Mouse (Mus musculus) stomach, embryonic 14.5 days (tissue): Measurements from ENCODE around the gene Styx. TPM values are rescaled to one million over a fixed set of nuclear protein-coding genes. Genes with fewer than 3 reads are reported as not detected.

ENCODE experiments used
- ATAC-seq: fragments of 200-750 bp; cut with Nextera tagmentation; 2 replicates; pipeline ENCODE4 v1.8.0; 2017; ENCODE audit warnings: low read depth, moderate TSS enrichment; ENCODE audit not compliant: insufficient number of reproducible peaks, insufficient read depth, low FRiP score
- H3K27ac ChIP-seq: fragments of 300-500 bp; sonication (generic); 2 replicates; pipeline ENCODE4 v1.5.1; 2014; ENCODE audit warnings: mild to moderate bottlenecking, low read length, moderate library complexity, mixed read lengths
- H3K27me3 ChIP-seq: fragments of 300-500 bp; sonication (generic); 2 replicates; pipeline ENCODE4 v1.6.1; 2014; ENCODE audit warnings: low read length, control low read depth, mixed read lengths; ENCODE audit not compliant: control insufficient read depth, insufficient read depth
- H3K36me3 ChIP-seq: fragments of 300-500 bp; sonication (generic); 2 replicates; pipeline ENCODE4 v1.6.1; 2014; ENCODE audit warnings: mild to moderate bottlenecking, control low read depth, low read length, moderate library complexity, mixed read lengths; ENCODE audit not compliant: control insufficient read depth, insufficient read depth
- H3K4me1 ChIP-seq: fragments of 300-500 bp; sonication (generic); 2 replicates; pipeline ENCODE4 v1.6.1; 2014; ENCODE audit warnings: low read length, control low read depth, mixed read lengths; ENCODE audit not compliant: control insufficient read depth, insufficient read depth
- H3K4me2 ChIP-seq: fragments of 300-500 bp; sonication (generic); replicated peaks from 2 replicates; pipeline ENCODE4 v1.6.1; 2014; ENCODE audit warnings: low read depth, low read length, control low read depth
- H3K4me3 ChIP-seq: fragments of 300-500 bp; sonication (generic); 2 replicates; pipeline ENCODE4 v1.5.1; 2014; ENCODE audit warnings: low read depth, low read length, control low read depth
- H3K9ac ChIP-seq: fragments of 300-500 bp; sonication (generic); replicated peaks from 2 replicates; pipeline ENCODE4 v1.6.1; 2014; ENCODE audit warnings: low read depth, mild to moderate bottlenecking, control low read depth, low read length, moderate library complexity, mixed read lengths
- H3K9me3 ChIP-seq: fragments of 300-500 bp; sonication (generic); 2 replicates; pipeline ENCODE4 v1.6.1; 2016; ENCODE audit warnings: low read depth, low read length, control low read depth; ENCODE audit not compliant: control insufficient read depth
- WGBS: fragments of 180-500 bp; shearing (Covaris S2); extraction: QIAGEN DNeasy Blood & Tissue Kit; methylation state at CpG from one replicate; pipeline ENCODE4 v1.1.7; 2014; 5-methylcytosine and 5-hydroxymethylcytosine counted together
- polyA plus RNA-seq: library from polyadenylated mRNA; unstranded; fragments of >200 nt; fragmentation: Nextera tagmentation; extraction: Ambion mirVana; gene quantifications from 2 replicates; pipeline ENCODE4 v1.2.1, GENCODE M21; 2014

Styx gene
- 75.3 and 86.5 TPM in 2 replicates for polyA plus RNA-seq

- peak within 1 kb of the TSS; percentile 51 for H3K4me2 ChIP-seq
- no peaks in the 10 kb centered on the region for H3K27me3 ChIP-seq
- peak within 1 kb of the TSS; percentile 72; the same call in 1 of the 2 replicates for H3K27ac ChIP-seq
- peak within 1 kb of the TSS; percentile 71 for H3K9ac ChIP-seq
- H3K36me3 ChIP-seq = peaks cover 18% of the 10 kb centered on the region
- peaks cover 10% of the 10 kb centered on the region for H3K4me1 ChIP-seq
- ATAC-seq = peak; percentile 99
- WGBS = 0% methylated on average over 64 of the region's 93 CpGs
- H3K4me3 ChIP-seq = peak within 1 kb of the TSS; percentile 76
- no peaks in the 10 kb centered on the region for H3K9me3 ChIP-seq
Measured at GRCm38 (mm10) chr14:45350931-45351859, at the start of gene Styx. Gene Styx, plus strand, starts transcription at chr14:45351093.

DNA sequence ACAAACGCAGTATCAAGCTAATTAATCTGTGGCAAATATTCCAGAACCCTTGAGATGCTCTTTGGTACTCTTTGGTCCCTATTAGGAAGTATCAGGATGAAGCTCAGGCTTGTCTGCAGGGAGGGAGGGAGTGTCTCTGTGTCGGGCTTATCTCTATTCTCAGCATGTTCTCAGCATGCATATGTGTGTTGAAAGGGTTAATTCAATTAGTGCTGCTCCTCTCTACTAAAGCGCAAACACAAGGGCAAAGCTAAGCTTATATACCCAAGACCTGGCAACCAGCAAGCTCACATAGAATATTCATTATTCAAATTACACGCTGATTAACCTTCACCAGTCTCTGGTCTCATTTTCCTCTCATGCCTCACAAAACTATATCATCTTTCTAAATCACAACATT is 47.0 kb upstream of the Styx start:
- ATAC-seq = no peak
- Histone ChIP-seq H3K36me3 (peaks cover 6% of the 10 kb centered on the region), H3K4me2 (no peak overlapping the region), H3K4me3 (no peak overlapping the region), H3K9me3 (no peaks in the 10 kb centered on the region), H3K4me1 (no peaks in the 10 kb centered on the region), H3K27ac (no peak overlapping the region), H3K9ac (no peak overlapping the region), H3K27me3 (no peaks in the 10 kb centered on the region)
- 59% methylated on average over 4 of the region's 4 CpGs for WGBS

DNA sequence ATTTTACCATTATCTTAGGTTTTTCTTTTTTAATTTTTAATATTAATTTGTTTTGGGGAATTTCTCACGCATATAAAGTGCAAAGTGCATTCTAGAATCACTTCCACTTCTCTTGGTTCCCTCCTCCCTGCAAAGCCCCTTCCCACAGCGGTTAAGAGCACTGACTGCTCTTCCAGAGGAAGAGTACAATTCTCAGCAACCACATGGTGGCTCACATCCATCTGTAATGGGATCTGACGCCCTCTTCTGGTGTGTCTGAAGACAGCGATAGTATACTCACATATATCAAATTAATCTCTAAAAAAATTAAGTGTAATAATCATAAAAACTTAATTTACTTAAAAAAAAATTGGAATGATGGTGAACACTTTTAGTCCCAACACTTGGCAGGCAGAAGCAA is 46.5 kb upstream of the Styx start:
- 73% methylated on average over 4 of the region's 4 CpGs for WGBS
- no peaks in the 10 kb centered on the region for H3K27me3 ChIP-seq
- ATAC-seq = no peak
- peaks cover 4% of the 10 kb centered on the region for H3K36me3 ChIP-seq
- H3K4me1 ChIP-seq = no peaks in the 10 kb centered on the region
- H3K4me3 ChIP-seq = no peak overlapping the region
- no peaks in the 10 kb centered on the region for H3K9me3 ChIP-seq
- no peak overlapping the region for H3K27ac ChIP-seq
- H3K9ac ChIP-seq = no peak overlapping the region
- H3K4me2 ChIP-seq = no peak overlapping the region

DNA sequence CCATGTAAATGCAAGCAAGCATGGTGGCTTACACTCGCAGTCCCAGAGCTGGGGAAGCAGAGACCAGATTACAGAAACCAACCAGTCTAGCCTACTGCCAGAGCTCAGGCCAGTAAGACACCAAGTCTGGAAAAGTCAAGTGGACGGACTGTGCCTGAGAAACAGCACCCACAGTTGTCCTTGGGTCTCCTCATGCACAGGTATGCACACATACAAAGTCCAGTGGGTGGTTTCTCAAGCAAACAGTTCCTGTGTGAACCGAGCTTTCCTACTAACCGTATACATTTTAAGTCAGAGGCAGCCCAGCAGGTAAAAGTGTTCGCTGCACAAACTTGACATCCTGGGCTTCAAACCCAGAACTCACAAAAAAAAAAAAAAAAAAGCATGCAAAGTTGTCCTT is 45.0 kb upstream of the Styx start:
- H3K9me3 ChIP-seq = no peaks in the 10 kb centered on the region
- no peaks in the 10 kb centered on the region for H3K4me1 ChIP-seq
- no peak overlapping the region for H3K9ac ChIP-seq
- H3K4me3 ChIP-seq = no peak overlapping the region
- no peaks in the 10 kb centered on the region for H3K27me3 ChIP-seq
- WGBS = 94% methylated on average over 5 of the region's 5 CpGs
- no peak for ATAC-seq
- no peak overlapping the region for H3K27ac ChIP-seq
- H3K4me2 ChIP-seq = no peak overlapping the region
- H3K36me3 ChIP-seq = peaks cover under 1% of the 10 kb centered on the region

DNA sequence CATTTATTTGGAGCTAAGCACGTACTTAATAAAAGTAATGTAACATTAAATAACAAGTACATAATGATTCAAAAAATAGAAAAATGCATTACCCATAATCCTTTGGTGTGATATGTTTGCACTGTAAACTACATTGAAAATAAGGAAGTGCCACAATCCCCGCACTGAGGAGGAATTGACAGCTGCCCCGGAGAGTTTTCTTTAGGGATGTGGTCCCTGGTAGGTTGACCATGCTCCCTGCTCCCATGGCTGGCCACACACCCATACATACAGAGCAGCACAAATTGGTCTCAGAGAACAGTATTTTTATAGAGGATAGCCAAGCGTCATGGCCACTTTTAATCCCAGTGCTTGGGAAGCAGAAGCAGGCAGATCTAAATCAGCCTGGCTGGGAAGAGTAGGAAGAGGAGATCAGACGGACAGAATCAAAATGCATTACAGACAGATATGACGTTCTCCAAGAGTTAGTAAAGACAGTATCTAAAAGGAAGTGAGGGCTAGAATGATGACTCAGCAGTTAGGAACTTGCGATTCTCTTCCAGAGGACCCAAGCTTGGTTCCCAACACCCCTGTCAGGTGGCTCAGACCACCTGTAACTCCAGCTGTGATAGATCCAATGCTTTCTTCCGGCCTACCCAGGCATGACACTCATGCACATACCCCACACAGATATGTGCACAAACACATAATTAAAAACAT is 43.1 kb upstream of the Styx start:
- H3K4me2 ChIP-seq = no peak overlapping the region
- H3K27ac ChIP-seq = no peak overlapping the region
- no peaks in the 10 kb centered on the region for H3K4me1 ChIP-seq
- no peak for ATAC-seq
- H3K9ac ChIP-seq = no peak overlapping the region
- H3K36me3 ChIP-seq = no peaks in the 10 kb centered on the region; the same call in 1 of the 2 replicates
- 84% methylated on average over 8 of the region's 8 CpGs for WGBS
- H3K9me3 ChIP-seq = no peaks in the 10 kb centered on the region
- no peaks in the 10 kb centered on the region for H3K27me3 ChIP-seq
- H3K4me3 ChIP-seq = no peak overlapping the region

DNA sequence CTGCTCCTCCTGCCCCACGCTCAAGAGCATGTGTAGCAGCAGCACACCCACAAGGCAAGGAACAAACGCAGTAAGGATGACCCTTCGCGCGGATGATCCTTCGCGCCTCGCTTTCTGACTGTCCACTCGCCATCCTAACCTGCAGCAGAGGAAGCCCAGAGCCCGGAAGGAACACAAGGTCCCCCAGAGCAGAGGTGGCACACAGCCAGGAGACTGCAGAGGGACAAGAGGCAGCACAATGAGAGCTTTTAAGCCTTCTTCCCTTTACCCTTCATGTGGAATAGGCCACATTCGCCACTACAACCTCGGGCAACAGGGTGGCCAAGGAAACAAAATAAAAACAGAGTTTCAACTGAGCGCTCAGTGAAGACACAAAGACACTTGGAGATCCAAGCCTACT is 41.2 kb upstream of the Styx start:
- Histone ChIP-seq H3K4me1 (no peaks in the 10 kb centered on the region), H3K4me3 (no peak overlapping the region), H3K27ac (no peak overlapping the region), H3K9me3 (no peaks in the 10 kb centered on the region), H3K9ac (no peak overlapping the region), H3K4me2 (no peak overlapping the region), H3K36me3 (no peaks in the 10 kb centered on the region; the same call in 1 of the 2 replicates), H3K27me3 (no peaks in the 10 kb centered on the region)
- 90% methylated on average over 13 of the region's 13 CpGs for WGBS
- ATAC-seq = no peak

DNA sequence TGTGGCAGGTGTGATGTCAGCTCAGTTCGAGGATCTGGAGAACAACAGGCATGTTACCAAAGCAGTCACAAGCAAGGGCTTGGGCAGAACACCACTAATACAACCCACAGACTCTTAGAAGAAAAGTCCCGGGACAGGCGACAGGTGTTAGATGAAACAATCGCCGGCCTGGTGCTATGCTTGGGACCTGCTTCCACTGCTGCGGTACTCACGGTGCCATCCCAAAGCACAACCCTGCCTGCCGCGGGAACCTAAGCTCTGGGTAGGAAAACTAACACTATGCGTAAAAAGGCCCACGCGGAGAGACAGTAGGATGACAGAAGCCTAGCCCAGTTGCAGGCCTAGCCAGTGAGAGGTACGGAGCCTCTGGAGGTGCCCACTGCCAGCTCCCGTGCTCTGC is 40.8 kb upstream of the Styx start:
- no peak overlapping the region for H3K4me2 ChIP-seq
- no peaks in the 10 kb centered on the region for H3K9me3 ChIP-seq
- ATAC-seq = no peak

DNA sequence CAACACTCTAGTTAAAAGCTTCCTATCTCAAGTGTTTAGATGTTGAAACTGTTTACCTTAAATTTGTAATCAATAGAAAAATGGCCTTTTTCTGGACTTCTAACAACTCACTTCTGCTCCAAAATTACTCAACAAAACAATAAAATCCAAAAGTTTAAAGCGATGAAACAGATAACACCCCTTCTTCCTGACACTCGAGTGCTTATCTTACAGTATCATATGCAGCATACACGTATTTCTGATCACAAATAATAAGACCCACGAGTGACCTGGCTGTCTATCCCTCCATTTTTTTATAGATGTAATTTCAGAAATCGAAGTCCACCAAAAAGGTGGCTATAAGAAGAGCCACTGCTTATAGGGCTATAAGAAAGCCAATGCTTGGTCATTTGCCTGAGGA is 34.0 kb upstream of the Styx start:
- H3K4me1 ChIP-seq = peaks cover 3% of the 10 kb centered on the region; the same call in 1 of the 2 replicates
- H3K27ac ChIP-seq = no peak overlapping the region
- H3K36me3 ChIP-seq = no peaks in the 10 kb centered on the region
- no peak for ATAC-seq
- H3K27me3 ChIP-seq = no peaks in the 10 kb centered on the region
- no peaks in the 10 kb centered on the region for H3K9me3 ChIP-seq
- WGBS = 68% methylated on average over 5 of the region's 5 CpGs
- peak overlapping the region; percentile 84 for H3K4me3 ChIP-seq
- peak overlapping the region; percentile 72 for H3K4me2 ChIP-seq
- H3K9ac ChIP-seq = no peak overlapping the region

More for the DNA sequence above, 40.8 kb upstream of the Styx start:
- H3K9ac ChIP-seq = no peak overlapping the region
- H3K4me1 ChIP-seq = no peaks in the 10 kb centered on the region
- no peaks in the 10 kb centered on the region for H3K36me3 ChIP-seq
- H3K4me3 ChIP-seq = no peak overlapping the region
- H3K27ac ChIP-seq = no peak overlapping the region
- no peaks in the 10 kb centered on the region for H3K27me3 ChIP-seq
- 93% methylated on average over 14 of the region's 14 CpGs for WGBS
